Mouse (Mus musculus) G1E-ER4 (cell line): Measurements from ENCODE around the gene Hes7. TPM values are rescaled to one million over a fixed set of nuclear protein-coding genes. Genes with fewer than 3 reads are reported as not detected.

Experiments
- GATA1 ChIP-seq: IDR thresholded peaks from one replicate; pipeline ENCODE4 v1.8.0; 2012; ENCODE audit warnings: low read length, inconsistent platforms
- polyA plus RNA-seq: library from polyadenylated mRNA; stranded (reverse); fragments of >175 nt; gene quantifications from 2 replicates; pipeline ENCODE4 v1.2.3, GENCODE M21; 2012

The Hes7 gene
- polyA plus RNA-seq, 1 experiment = 1.4 TPM

DNA sequence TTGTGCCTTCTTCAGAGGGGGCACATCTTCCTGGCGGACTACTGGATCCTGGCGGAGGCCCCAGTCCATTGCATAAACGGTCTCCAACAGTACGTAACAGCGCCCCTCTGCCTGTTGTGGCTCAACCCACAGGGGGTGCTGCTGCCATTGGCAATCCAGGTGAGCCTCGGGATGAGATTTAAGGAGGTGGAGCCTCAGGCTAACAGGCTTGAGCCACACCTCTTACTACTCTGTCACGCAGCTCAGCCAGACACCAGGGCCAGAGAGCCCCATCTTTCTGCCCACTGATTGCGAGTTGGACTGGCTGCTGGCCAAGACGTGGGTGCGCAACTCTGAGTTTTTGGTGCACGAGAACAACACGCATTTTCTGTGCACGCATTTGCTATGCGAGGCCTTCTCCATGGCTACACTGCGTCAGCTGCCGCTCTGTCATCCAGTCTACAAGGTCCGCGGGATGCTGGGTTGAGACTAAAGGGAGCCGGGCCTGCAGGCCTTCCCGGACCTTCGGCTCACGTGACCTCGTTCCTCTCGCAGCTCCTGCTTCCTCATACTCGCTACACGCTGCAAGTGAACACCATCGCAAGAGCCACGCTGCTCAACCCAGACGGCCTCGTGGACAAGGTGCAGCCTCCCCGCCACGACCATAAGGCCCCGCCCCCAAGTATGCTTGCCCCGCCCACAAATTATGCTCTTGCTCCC, 13.9 kb downstream of the Hes7 start:
- no peak for TF ChIP-seq GATA1

DNA sequence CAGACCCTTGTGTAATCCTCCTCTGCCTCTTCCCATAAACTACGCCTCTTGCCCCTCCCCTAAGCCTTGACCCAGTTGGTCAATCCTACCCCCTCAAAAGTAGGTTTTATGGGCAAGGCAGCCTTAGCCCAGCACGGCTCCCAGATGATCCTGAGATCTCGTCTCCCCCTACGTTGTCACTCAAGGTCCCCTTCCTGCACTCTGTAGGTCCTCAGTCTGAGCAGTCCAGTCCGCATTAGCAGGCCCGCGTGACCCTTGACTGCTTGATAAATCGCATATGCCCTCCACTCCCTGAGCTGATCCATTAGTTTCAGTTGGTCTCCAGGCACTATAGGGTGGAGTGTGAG, 14.4 kb downstream of the Hes7 start:
- no peak for TF ChIP-seq GATA1

- no peak for TF ChIP-seq GATA1
Observed at GRCm38 (mm10) chr11:69135361-69135760, 15.2 kb downstream of the Hes7 start.

DNA sequence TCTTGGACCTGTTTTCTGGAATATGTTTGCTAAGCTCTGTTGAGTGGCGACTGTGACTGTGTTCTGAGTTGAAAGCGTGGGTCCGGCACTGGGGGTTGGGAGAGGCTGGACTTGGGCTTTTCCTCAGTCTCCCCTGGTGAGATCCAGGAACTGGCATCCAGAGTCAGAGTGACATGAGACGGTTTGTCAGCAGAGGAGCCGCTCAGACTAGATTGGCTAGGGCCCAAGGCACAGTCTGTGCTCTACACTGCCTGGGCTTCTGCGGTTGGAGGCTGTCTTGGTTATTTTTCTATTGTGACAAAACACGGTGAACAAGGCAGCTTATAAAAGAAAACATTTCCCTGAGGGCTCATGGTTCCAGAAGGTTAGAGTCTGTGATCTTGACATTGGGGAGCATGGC, 27.3 kb downstream of the Hes7 start:
- no peak for TF ChIP-seq GATA1

- TF ChIP-seq GATA1 = no peak
Observed at GRCm38 (mm10) chr11:69148451-69148960, 28.3 kb downstream of the Hes7 start.

DNA sequence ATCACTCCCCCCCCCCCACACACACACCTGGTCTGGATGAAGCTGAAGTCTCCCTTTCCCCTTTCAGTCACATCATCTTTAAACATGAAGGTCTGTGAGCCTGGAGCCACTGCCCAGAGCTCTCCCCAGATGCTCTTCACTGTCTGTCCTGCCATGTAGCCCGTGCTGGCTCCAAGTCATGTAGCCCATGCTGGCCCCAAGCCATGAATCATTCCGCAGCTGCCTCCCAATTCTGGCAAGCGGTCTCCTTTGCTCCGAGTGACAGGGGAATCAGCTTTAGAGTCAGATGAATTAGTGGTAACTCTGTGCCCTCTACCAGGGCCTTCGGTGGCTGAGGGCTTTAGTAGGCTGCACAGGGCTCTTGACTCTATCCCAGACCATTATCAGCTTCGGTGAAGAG, 29.5 kb downstream of the Hes7 start:
- TF ChIP-seq GATA1 = no peak

DNA sequence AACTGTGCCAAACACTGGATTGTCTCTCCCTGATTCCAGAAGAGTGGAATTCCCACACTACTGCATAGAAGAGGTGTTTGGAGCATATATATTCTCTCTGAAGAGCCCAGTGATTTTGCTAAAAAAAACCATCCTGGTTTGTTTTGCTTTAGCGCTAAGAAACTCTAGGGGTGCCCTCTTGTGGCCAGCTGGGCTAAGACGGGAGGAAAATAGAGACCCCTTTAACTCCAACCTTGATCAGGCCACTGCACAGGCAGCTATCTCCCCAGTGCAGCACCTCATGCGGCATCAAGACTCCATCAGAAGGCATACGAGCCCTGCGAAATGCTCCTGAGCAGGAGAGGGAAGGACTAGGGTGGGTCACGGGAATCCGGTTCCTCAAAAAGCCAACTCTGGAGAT, 30.2 kb downstream of the Hes7 start:
- no peak for TF ChIP-seq GATA1

- no peak for TF ChIP-seq GATA1
Observed at GRCm38 (mm10) chr11:69151004-69151403, 30.8 kb downstream of the Hes7 start.

GRCm38 (mm10) chr11:69153831-69154230, 33.6 kb downstream of the Hes7 start:
- TF ChIP-seq GATA1 = no peak

- no peak for TF ChIP-seq GATA1
Observed at GRCm38 (mm10) chr11:69155351-69155750, 35.1 kb downstream of the Hes7 start.

GRCm38 (mm10) chr11:69156800-69157199, 36.6 kb downstream of the Hes7 start, which contains the start of gene Alox12b:
Gene Alox12b, plus strand, starts transcription at chr11:69156989.
- TF ChIP-seq GATA1 = no peak

DNA sequence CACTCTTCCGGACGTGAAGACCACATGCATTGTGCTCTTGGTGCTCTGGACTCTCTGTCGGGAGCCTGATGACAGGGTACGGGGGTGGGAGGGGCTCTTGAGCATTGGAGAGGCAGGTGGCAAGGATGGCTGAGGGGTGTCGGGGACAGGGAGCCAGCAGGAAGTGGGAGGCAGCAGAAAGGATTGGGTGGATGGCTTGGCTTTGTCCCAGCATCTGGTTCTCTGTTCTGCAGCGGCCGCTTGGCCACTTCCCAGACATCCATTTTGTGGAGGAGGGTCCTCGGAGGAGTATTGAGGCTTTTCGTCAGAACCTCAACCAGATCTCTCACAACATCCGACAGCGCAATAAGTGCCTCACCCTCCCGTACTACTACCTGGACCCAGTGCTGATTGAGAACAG, 49.1 kb downstream of the Hes7 start:
- TF ChIP-seq GATA1 = no peak

DNA sequence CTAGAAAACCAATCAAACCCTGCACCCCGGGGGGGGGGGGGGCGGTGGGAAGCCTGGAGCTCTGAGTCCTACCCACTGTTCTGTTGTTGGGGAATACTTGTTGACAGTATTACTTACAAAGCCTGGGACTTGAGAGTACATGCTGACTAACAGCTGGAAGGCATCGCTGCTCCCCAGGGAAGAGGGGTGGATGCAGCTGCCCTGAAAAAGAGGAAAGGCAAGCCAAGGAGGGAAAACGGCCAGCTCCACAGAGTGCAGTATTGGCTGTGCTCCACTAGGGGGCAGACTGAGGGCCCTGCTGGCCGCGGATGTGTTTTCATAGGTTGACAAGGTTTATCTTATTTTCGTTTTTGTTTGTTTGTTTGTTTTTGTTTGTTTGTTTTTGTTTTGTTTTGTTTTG, 51.4 kb downstream of the Hes7 start:
- TF ChIP-seq GATA1 = no peak

DNA sequence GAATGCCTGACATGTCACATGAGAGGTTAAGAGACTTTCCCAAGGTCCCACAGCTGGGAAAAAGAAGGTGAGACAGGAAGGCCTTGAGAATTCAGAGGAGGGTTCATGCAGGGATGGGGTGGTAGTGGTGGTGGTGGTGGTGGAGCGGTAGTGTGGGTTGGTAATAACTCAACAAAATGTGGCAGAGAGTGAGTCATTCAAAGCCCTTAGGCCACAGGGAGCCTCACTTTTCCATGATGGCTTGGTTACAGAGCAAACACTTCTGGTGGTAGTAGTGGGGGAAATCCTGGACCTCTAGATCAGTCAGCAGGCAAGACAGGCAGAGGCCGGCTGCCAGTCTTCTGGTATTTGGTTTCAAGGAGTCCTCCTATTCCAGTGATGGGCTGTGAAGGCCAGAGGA, 52.4 kb downstream of the Hes7 start:
- TF ChIP-seq GATA1 = no peak

Other genes with a start within 250 kb of the Hes7 start
- 29.4 and 40.1 TPM in 2 replicates for gene Ndel1, start 248.5 kb upstream of the Hes7 start, polyA plus RNA-seq
- gene Rnf222, start 231.9 kb upstream of the Hes7 start, polyA plus RNA-seq = not detected in 2 replicates
- 180 and 197 TPM in 2 replicates for gene Rpl26, start 218.8 kb upstream of the Hes7 start, polyA plus RNA-seq
- not detected in 2 replicates for gene Odf4, start 193.3 kb upstream of the Hes7 start, polyA plus RNA-seq
- gene Arhgef15, start 162.9 kb upstream of the Hes7 start, polyA plus RNA-seq = not detected in 2 replicates
- gene Slc25a35, start 152.3 kb upstream of the Hes7 start, polyA plus RNA-seq = 1.2 and 1.5 TPM in 2 replicates
- gene Rangrf, start 145.2 kb upstream of the Hes7 start, polyA plus RNA-seq = 11.1 and 12.8 TPM in 2 replicates
- gene Pfas, start 111.9 kb upstream of the Hes7 start, polyA plus RNA-seq = 31.5 and 37.6 TPM in 2 replicates
- 39.7 and 70.1 TPM in 2 replicates for gene Ctc1, start 104.5 kb upstream of the Hes7 start, polyA plus RNA-seq
- gene Aurkb, start 74.8 kb upstream of the Hes7 start, polyA plus RNA-seq = 217 and 345 TPM in 2 replicates
- 20.5 and 25.2 TPM in 2 replicates for gene Borcs6, start 60.7 kb upstream of the Hes7 start, polyA plus RNA-seq
- gene Tmem107, start 49.6 kb upstream of the Hes7 start, polyA plus RNA-seq = 55.6 and 63.5 TPM in 2 replicates
- 32.2 and 39.6 TPM in 2 replicates for gene Vamp2, start 31.9 kb upstream of the Hes7 start, polyA plus RNA-seq
- 25.0 and 26.2 TPM in 2 replicates for gene Per1, start 25.2 kb upstream of the Hes7 start, polyA plus RNA-seq
- gene 9130213A22Rik, start 2.2 kb downstream of the Hes7 start, polyA plus RNA-seq = 0.09 and 0.10 TPM in 2 replicates
- not detected in 2 replicates for gene Aloxe3, start 5.5 kb downstream of the Hes7 start, polyA plus RNA-seq
- gene Alox12b, start 36.6 kb downstream of the Hes7 start, polyA plus RNA-seq = not detected in 2 replicates
- gene Alox8, start 77.4 kb downstream of the Hes7 start, polyA plus RNA-seq = not detected in 2 replicates
- gene Gucy2e, start 116.6 kb downstream of the Hes7 start, polyA plus RNA-seq = not detected in 2 replicates
- gene Cntrob, start 203.4 kb downstream of the Hes7 start, polyA plus RNA-seq = 39.6 and 50.3 TPM in 2 replicates
- 4.2 and 6.8 TPM in 2 replicates for gene Trappc1, start 203.6 kb downstream of the Hes7 start, polyA plus RNA-seq
- gene Kcnab3, start 205.9 kb downstream of the Hes7 start, polyA plus RNA-seq = 2.1 and 2.7 TPM in 2 replicates
- not detected in 2 replicates for gene Rnf227, start 220.1 kb downstream of the Hes7 start, polyA plus RNA-seq
- gene Chd3, start 249.0 kb downstream of the Hes7 start, polyA plus RNA-seq = 279 and 331 TPM in 2 replicates